Mouse (Mus musculus): ENCODE measurements around the gene Dst.

- no peak for TF ChIP-seq TCF12 (IDR thresholded peaks at IDR 0.05; ENCODE audit: insufficient read depth, poor library complexity, severe bottlenecking)
- TF ChIP-seq USF1 (IDR thresholded peaks at IDR 0.05; ENCODE audit: low read depth) = no peak
- no peak for TF ChIP-seq E2F4 (IDR thresholded peaks at IDR 0.05; ENCODE audit: insufficient read depth)
- TF ChIP-seq POLR2A (IDR thresholded peaks at IDR 0.05; ENCODE audit: insufficient read length, low read depth) = no peak
These were observed 199.1 kb downstream of the Dst start for GRCm38 (mm10) chr1:34107076-34107475.

Measured in myocyte (in vitro differentiated cells).